Mouse (Mus musculus) limb, embryonic 10.5 days (tissue): Measurements from ENCODE around the gene Pigk. TPM values are rescaled to one million over a fixed set of nuclear protein-coding genes. Genes with fewer than 3 reads are reported as not detected.
A peak's percentile ranks its signal among the peaks of the same experiment; 100 is the strongest.

Experiments used
- DNase-seq: peaks from one replicate; pipeline ENCODE4 v3.0.0-alpha.2; 2017; ENCODE audit warnings: low spot score
- H3K27ac ChIP-seq: fragments of 300-500 bp; sonication (generic); 2 replicates; pipeline ENCODE4 v1.5.1; 2016; ENCODE audit warnings: mild to moderate bottlenecking
- H3K27me3 ChIP-seq: fragments of 300-500 bp; sonication (generic); 2 replicates; pipeline ENCODE4 v1.6.1; 2016; ENCODE audit warnings: low read depth, mild to moderate bottlenecking; ENCODE audit not compliant: poor library complexity, severe bottlenecking
- H3K36me3 ChIP-seq: fragments of 300-500 bp; sonication (generic); 2 replicates; pipeline ENCODE4 v1.6.1; 2016; ENCODE audit warnings: mild to moderate bottlenecking, moderate library complexity
- H3K4me1 ChIP-seq: fragments of 300-500 bp; sonication (generic); 2 replicates; pipeline ENCODE4 v1.6.1; 2016
- H3K4me3 ChIP-seq: fragments of 300-500 bp; sonication (generic); 2 replicates; pipeline ENCODE4 v1.5.1; 2016; ENCODE audit warnings: mild to moderate bottlenecking, moderate library complexity
- H3K9me3 ChIP-seq: fragments of 300-500 bp; sonication (generic); replicated peaks from 2 replicates; pipeline ENCODE4 v1.6.1; 2016; ENCODE audit warnings: mild to moderate bottlenecking
- WGBS: fragments of 180-500 bp; shearing (Covaris S2); methylation state at CpG from one replicate; pipeline ENCODE4 v1.1.7; 2016; 5-methylcytosine and 5-hydroxymethylcytosine counted together
- polyA plus RNA-seq: library from polyadenylated mRNA; unstranded; fragments of >200 nt; fragmentation: Nextera tagmentation; extraction: Ambion mirVana; gene quantifications from 2 replicates; pipeline ENCODE4 v1.2.1, GENCODE M21; 2016

The Pigk gene
- polyA plus RNA-seq, 1 experiment from 2014 or later, result 39.5 TPM

DNA sequence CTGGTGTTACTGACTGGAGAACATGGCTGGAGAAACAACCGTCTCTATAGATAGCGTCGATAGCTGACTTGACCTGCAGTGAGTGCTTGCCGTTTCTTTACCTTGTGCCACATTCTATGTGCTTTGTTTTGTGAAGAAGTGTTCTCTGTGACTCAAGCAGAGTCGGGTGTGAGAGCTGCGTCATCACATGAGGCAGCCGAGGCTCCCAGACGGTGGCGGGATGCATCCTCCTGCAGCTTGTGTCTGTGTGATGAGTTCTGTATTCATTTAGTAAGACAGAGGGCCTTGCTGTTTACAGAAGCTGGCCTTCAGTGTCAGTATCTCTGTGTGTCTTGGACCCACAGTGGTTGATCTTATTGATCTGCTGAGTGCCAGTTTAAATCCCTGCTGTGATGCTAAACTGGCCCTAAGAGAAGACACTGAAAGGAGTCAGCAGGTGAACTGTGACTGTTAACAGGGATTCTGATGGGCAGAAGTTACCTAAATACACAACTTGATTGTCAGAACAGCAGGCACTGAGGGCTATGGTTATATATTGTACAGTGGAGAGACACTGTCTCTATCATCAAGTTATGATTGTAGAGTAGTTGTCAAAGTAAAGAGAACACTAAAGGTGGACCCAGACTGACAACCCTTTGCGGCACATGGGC is 21.8 kb downstream of the Pigk start:
- H3K4me3 ChIP-seq, result no peak overlapping the region
- no peak overlapping the region for H3K27ac ChIP-seq
- H3K36me3 ChIP-seq, result no peaks in the 10 kb centered on the region
- no peak for DNase-seq
- H3K27me3 ChIP-seq, result no peaks in the 10 kb centered on the region
- no peaks in the 10 kb centered on the region for H3K9me3 ChIP-seq
- 77% methylated on average over 10 of the region's 10 CpGs for WGBS
- H3K4me1 ChIP-seq, result no peaks in the 10 kb centered on the region

DNA sequence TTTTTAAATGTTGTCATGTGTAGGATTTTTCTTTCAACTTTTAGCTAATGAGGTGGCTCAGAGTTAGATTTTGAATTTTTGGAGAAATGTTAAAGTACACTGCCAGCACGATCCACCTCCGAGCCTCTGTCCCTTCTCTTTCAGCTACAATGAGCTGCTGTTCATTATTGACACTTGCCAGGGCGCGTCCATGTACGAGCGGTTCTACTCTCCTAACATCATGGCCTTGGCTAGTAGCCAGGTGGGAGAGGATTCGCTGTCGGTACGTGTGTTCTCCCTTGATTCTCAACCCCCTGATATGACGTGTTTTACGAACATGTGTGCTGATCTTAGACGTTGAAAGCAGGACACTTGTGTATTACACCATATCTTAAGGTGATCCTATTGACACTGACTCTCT is 30.4 kb downstream of the Pigk start:
- Histone ChIP-seq H3K27me3 (no peaks in the 10 kb centered on the region), H3K36me3 (peaks cover 14% of the 10 kb centered on the region), H3K4me1 (no peaks in the 10 kb centered on the region), H3K4me3 (no peak overlapping the region), H3K27ac (no peak overlapping the region), H3K9me3 (no peaks in the 10 kb centered on the region)
- DNase-seq, result no peak
- 94% methylated on average over 12 of the region's 12 CpGs for WGBS

DNA sequence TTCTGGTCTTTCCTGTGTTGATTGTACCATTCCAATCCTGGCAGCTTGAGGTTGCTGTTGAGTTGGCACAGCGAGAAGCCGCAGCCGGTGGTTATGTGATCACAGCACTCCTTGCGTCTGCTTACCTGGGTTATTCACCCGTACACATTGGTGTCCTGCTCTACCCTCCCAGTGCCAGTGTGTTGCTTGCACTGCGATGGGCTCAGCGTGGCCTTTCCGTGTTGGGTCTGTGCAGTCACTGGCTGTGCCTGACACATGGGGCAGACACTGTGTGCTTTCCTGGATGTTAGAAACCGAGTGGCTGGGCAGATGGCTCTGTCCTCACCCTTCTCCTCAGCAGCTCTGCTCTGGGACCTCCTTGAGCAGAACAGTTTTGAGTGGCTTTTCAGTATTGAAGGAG is 31.7 kb downstream of the Pigk start:
- Histone ChIP-seq H3K4me3 (no peak overlapping the region), H3K27me3 (no peaks in the 10 kb centered on the region), H3K36me3 (peaks cover 14% of the 10 kb centered on the region), H3K4me1 (no peaks in the 10 kb centered on the region), H3K9me3 (no peaks in the 10 kb centered on the region), H3K27ac (no peak overlapping the region)
- WGBS, result 92% methylated on average over 9 of the region's 9 CpGs
- no peak for DNase-seq

DNA sequence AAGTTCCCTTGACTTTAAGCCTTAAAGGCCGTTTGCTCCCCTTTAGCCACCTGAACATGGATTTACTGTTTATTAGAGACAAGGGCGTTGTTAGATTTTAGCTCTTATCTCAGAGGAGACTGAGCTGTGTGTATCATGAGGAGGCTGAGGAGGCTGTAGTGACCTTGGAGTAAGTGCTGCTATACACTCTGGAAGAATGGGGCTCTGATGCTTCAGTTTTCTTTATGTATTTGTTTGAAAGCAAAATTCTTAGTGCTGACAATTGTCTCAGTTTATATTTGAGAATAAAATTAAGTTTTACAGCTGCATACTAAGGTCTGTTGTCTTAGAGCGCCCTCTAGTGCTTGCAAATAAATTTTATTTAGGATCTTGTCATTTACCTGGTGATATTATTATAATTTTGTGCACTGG is 35.6 kb downstream of the Pigk start:
- no peak for DNase-seq

DNA sequence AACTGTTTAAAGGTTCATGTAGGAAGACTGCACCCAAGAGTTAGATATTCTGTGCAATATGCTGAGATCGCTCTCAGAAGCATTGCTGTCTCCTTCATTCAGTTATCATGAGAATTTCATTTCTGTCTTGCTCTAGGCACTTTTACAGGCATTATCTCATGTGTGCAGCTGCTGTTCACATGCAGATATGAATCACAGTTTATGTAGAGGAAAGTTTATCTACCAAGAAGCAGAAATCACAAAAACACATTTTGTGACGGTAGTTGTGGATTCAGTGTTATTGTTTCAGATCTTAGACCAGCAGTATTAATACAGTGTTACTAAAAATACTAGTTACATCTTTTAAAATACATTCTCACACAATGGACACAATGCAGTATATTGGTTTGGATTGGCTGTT is 36.0 kb downstream of the Pigk start:
- Histone ChIP-seq H3K4me1 (no peaks in the 10 kb centered on the region), H3K9me3 (no peaks in the 10 kb centered on the region), H3K27me3 (no peaks in the 10 kb centered on the region), H3K4me3 (no peak overlapping the region), H3K36me3 (peaks cover 18% of the 10 kb centered on the region), H3K27ac (no peak overlapping the region)
- no peak for DNase-seq
- WGBS, result 84% methylated on average over 2 of the region's 2 CpGs

More for the DNA sequence above, 35.6 kb downstream of the Pigk start:
- H3K36me3 ChIP-seq, result peaks cover 18% of the 10 kb centered on the region
- no peaks in the 10 kb centered on the region for H3K9me3 ChIP-seq
- 42% methylated on average over 3 of the region's 3 CpGs for WGBS
- H3K4me1 ChIP-seq, result no peaks in the 10 kb centered on the region
- no peaks in the 10 kb centered on the region for H3K27me3 ChIP-seq
- H3K27ac ChIP-seq, result no peak overlapping the region
- no peak overlapping the region for H3K4me3 ChIP-seq

DNA sequence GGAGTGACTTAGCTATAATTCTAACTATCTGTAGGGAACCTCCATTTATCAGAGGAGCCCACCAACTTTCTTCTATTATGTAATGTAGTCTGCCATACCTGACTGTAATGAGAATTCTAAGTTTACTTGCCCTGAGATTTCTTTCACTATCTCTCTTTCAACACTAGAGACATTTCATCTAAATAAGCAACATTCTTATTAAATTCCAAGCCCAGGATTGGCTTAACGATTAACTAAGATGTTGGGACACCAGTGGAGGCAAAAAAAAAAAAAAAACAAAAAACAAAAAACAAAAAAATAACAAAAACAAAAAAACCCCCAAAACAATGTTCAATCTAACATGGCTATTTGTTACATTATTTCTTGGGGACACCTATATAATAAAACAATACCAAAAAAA is 39.0 kb downstream of the Pigk start:
- H3K4me3 ChIP-seq, result no peak overlapping the region
- peaks cover 7% of the 10 kb centered on the region for H3K4me1 ChIP-seq
- peaks cover 14% of the 10 kb centered on the region for H3K36me3 ChIP-seq
- DNase-seq, result no peak
- H3K27me3 ChIP-seq, result no peaks in the 10 kb centered on the region
- no peak overlapping the region for H3K27ac ChIP-seq
- no peaks in the 10 kb centered on the region for H3K9me3 ChIP-seq
- 97% methylated on average over 1 of the region's 1 CpGs for WGBS

DNA sequence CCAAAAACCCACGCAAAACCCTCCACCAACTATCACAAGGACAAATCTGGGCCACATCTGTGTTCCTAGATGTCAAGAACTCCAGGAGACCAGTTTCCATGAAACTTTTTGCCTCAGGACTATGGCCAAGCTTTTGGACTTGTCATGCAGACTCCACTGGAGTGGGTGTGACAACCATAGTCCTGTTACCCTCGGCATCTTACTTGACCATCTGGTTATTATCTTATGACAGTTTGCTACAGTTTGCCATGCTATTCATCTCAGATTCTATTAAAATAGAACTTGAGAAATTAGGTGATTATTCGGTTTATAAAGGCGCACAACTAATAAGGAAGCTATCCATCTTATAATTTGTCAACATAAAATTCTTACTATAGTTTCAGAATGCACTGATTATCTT is 39.4 kb downstream of the Pigk start:
- no peak for DNase-seq
- no peaks in the 10 kb centered on the region for H3K9me3 ChIP-seq
- H3K27ac ChIP-seq, result no peak overlapping the region
- 87% methylated on average over 4 of the region's 4 CpGs for WGBS
- H3K27me3 ChIP-seq, result no peaks in the 10 kb centered on the region
- H3K4me3 ChIP-seq, result no peak overlapping the region
- peaks cover 14% of the 10 kb centered on the region for H3K36me3 ChIP-seq
- peaks cover 10% of the 10 kb centered on the region for H3K4me1 ChIP-seq

DNA sequence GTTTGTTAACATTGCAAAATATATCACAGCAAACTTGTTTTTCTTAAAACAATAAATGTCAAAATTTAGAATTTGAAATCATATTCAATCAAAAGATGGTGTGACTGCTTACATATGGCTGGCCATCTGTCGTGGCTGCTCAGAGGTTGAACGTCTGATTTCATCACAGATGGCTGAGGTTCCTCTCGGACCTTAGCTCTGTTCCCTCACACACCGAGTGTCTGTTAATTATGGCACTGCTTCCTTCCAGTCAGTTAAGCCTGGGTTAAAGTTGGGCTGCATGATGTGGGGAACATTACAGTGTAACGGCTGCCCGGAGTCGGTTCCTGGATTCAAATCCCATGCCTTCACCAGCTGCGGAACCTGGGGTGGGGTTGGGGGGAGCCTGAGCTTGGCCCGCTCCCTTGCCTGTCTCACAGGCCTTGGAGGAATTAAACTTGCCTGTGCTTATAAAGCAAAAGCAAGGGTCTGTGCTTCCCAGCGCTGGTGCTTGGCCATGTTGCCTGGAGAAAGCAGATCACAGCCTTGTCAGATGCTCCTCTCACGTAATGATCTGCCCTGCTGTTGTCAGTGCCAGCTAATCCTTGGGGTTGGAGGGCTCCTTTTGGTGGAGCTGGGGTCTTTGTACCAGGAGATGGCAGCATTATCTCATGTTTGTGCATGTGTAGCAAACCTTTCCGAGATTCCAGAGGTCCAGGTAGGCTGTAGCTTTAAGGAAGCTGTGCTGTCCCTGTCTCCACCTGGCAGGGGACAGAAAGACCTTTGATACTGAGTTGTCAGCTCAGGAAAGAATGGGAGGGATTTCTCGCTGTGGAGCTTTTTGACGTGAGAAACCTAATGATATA is 40.2 kb downstream of the Pigk start:
- WGBS, result 87% methylated on average over 14 of the region's 14 CpGs
- no peaks in the 10 kb centered on the region for H3K27me3 ChIP-seq
- peaks cover 18% of the 10 kb centered on the region for H3K4me1 ChIP-seq
- H3K4me3 ChIP-seq, result no peak overlapping the region
- no peak for DNase-seq
- peaks cover 14% of the 10 kb centered on the region for H3K36me3 ChIP-seq
- H3K9me3 ChIP-seq, result no peaks in the 10 kb centered on the region
- no peak overlapping the region for H3K27ac ChIP-seq

DNA sequence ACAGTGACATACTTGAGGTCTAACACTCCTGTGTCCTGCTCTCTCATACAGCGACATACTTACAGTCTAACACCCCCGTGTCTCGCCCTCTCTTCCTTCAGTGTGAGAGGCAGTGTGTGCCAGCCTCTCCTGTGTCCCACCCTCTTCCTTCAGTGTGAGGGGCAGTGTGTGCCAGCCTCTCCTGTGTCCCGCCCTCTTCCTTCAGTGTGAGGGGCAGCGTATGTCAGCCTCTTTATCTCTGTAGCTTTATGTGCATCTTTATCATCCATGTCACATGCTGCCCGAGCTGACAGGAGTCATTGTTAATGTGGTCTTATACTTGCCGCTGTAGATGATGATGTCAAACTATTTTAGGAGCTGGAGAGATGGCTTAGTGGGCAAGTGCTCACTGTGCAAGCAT is 41.6 kb downstream of the Pigk start:
- no peak for DNase-seq
- no peaks in the 10 kb centered on the region for H3K9me3 ChIP-seq
- H3K27me3 ChIP-seq, result no peaks in the 10 kb centered on the region
- peaks cover 14% of the 10 kb centered on the region for H3K36me3 ChIP-seq
- H3K4me3 ChIP-seq, result no peak overlapping the region
- 88% methylated on average over 7 of the region's 7 CpGs for WGBS
- H3K4me1 ChIP-seq, result peaks cover 20% of the 10 kb centered on the region
- no peak overlapping the region for H3K27ac ChIP-seq

DNA sequence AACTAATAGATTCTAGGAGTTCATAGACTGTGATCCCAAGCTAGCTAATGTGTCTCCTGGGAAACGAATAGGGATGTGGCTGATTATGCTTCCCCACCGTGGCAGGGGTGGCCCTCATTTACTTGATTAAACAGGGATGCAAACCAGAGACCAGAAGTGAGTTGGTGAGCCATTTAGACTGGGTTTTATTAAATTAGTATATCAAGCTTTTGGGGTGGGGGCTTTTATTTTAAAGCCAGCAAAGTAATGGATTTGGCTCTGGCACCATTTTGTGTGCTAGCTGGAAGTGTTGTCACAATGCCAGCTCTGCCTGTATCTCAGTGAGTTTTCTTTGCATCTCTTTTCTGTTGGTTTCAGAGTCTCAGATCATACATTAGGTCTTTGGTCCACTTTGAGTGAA is 43.0 kb downstream of the Pigk start:
- H3K27ac ChIP-seq, result no peak overlapping the region
- WGBS, result 76% methylated on average over 2 of the region's 2 CpGs
- no peak for DNase-seq

DNA sequence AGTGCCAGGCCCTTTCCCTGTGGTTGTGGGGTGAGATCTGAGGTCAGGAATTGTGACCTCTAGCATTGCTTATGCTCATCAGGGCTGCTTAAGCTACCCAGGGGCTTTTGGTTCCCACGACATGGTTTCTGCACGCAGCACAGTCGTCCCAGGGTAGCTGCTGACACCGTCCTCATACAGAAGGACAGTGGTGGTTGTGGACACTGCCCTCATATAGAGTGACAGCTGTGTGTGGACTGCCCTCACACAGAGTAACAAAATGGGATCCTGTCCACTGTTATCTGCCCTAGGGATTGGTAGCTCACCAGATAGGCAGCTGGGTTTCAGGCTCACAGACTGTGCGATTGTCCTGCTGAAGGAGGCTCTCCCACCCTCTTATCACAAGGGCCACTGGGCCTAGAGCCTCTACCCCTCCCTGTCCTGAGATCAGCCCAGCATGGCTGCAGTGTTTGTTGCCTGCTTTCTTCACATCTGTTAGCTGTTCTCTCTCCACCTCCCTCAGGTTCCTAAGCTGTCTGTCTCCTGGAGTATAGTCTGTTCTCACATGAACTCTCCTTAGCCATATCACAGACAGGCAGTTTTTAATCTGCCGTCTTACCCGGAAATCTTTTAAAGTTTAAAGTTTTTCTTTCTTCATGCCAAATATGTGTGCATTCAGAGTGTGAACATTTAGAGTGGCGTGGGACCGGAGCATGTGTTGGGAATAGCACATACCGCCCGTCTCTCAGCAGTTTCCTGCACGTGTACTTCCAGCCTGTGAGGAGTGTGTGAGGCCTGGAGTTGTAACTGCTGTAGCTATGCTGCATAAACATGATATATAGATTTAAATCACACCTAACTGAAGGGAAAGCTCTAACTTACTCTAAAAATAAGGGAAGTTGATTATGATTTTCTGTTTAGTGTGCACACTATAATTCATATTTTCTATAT is 43.8 kb downstream of the Pigk start:
- H3K4me3 ChIP-seq, result no peak overlapping the region
- 89% methylated on average over 12 of the region's 12 CpGs for WGBS
- H3K27me3 ChIP-seq, result no peaks in the 10 kb centered on the region
- peaks cover 20% of the 10 kb centered on the region for H3K4me1 ChIP-seq
- H3K9me3 ChIP-seq, result no peaks in the 10 kb centered on the region
- no peak for DNase-seq
- peaks cover under 1% of the 10 kb centered on the region; the same call in 1 of the 2 replicates for H3K36me3 ChIP-seq
- H3K27ac ChIP-seq, result peak overlapping the region; percentile 12; the same call in 1 of the 2 replicates

More for the DNA sequence above, 43.0 kb downstream of the Pigk start:
- Histone ChIP-seq H3K27me3 (no peaks in the 10 kb centered on the region), H3K4me3 (no peak overlapping the region), H3K36me3 (peaks cover 9% of the 10 kb centered on the region), H3K9me3 (no peaks in the 10 kb centered on the region), H3K4me1 (peaks cover 20% of the 10 kb centered on the region)

DNA sequence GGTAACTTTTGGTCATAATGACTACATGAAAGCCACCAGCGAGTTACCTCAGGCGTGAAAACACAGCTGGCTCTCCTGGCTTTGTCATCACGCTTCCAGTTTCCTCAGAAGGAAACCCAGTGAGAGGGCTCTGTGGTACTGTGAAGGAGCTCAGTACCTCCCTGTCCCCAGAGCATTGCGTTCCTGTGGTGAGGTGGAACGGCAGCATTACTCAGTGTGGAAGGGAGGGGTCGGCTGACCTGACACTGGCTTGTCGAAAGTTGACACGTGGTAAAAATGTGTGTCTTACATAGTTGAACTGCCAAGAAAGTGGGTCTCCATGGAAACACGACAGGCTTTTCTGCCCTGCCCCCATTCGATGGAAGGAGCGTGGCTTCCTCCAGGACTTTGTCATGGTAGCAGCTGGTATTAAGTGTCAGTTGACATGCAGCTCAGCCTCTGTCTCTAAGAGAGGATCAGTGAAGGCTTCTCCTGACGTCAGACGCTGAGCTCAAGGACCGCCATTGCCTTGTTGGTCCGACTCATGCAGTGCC is 44.7 kb downstream of the Pigk start:
- peak overlapping the region; percentile 2; the same call in 1 of the 2 replicates for H3K27ac ChIP-seq
- peak; percentile 40 for DNase-seq
- H3K27me3 ChIP-seq, result no peaks in the 10 kb centered on the region
- no peaks in the 10 kb centered on the region for H3K36me3 ChIP-seq
- H3K4me1 ChIP-seq, result peaks cover 27% of the 10 kb centered on the region
- WGBS, result 57% methylated on average over 15 of the region's 15 CpGs
- no peaks in the 10 kb centered on the region for H3K9me3 ChIP-seq
- H3K4me3 ChIP-seq, result no peak overlapping the region
